Mouse (Mus musculus) right cerebral cortex, postnatal 10 days (tissue): ENCODE data around the gene Stat1.

ENCODE experiments used
- DNase-seq, 2 experiments: peaks; one replicate each; pipeline ENCODE4 v3.0.0; 2021; ENCODE audit warnings: low spot score in 2 of 2

Gene Stat1

GRCm38 (mm10) chr1:52161151-52161550, 41.9 kb downstream of the Stat1 start:
- DNase-seq, result peak; percentile 18 to 30

GRCm38 (mm10) chr1:52163707-52164457, 44.6 kb downstream of the Stat1 start:
- DNase-seq, result peak in 1 of 2 experiments; percentile 28

DNA sequence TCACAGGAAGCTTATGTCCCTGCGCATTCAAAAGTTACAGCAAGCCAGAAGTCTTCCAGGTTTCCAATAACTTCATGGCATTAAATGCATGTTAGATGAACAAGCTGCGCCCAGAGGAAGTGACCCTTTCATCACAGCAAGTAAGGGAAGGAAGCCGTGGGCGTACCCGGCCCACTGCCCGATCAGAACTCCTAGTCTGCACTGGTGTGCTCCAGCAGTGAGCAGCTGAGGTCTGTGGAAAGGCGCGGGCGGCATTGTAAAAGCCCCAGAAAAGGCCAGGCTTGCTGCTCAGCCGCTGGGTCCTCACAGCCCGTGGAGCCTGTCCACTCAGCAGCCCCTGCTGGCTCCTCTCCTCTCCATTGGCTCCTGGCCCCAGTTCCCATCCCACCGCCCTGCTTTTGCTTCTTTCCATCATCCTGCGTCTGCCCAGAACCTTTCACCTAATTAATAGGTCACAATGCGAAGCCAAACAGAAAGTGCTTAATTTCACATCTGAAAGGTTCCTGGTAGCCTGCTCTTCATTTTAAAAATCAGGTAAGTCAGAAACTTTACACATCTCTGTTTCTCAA, 47.5 kb downstream of the Stat1 start:
- no peak for DNase-seq

DNA sequence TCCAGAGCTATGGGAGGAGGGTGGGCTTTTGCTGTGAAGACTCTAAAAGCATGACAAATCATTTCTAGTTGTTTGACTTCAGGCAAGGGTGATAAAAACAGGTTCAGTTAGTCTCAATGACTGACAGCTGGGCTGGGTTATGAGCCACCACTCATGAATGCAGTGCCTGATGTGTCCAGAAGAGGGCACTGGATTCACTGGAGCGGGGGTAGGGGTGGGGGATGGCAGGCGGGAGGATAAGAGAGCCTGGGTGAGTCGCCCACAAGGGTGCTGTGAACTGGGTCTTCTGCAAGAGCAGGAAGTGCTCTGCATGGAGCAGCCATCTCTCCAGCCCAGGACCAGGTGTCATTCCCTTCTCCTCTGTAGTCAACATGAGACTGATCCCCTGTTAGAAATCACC, 50.8 kb downstream of the Stat1 start:
- DNase-seq, result no peak

DNA sequence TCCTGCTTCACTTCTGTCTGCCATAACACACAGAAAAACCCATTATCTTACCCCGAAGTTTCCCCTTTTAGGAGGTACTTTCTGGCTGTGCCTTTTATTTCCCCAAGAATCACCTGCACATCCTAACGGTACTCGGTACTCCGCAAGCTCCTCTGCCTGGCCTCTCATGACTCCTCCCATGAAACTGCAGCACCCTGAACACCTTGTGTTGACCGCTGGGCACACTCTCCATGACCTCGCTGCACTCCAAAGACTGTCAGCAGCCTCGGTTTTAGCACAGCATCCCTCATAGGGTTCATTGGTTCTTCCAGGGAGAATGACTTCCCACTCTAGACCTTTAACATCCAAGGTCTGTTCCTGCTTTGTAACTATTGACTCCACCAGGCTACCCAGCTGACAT, 51.5 kb downstream of the Stat1 start:
- DNase-seq, result no peak

DNA sequence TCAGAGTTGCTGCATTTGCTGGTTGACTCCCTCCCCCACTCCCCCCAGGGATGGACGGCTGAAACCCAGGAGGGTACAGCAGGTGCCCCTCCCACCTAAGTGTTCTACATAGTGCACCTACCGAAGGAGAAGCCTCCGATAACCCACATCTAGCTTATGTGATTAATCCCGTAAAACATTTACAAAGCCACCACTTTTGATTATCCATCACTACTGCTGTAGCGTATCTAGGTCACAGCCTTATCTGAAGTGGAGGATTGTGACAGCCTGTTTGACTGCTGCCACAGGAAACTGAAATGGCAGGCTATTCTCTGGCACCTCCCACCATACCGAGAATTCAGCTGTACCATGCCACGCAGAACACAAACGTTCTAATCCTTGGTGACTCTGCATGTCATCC, 52.0 kb downstream of the Stat1 start:
- no peak for DNase-seq

DNA sequence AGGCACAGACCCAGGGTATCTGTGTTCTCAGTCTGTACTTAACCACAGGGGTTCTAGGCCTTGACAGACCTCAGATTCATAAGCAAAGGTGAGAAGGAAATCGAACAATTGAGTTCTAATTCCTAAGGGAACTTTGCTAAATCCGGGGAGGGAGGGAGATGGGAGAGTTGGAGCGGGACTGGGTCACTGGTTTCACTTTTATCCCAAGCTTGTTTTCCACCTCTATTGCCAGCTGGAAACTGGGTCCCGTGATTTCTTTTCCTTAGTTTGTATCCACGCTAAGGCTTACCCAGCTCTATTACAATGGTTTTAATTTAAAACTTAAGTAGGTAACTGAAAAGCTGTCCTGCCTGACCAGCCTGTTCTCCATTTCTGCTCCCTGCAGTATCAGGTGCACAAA, 56.1 kb downstream of the Stat1 start:
- DNase-seq, result no peak

GRCm38 (mm10) chr1:52175983-52176382, 56.7 kb downstream of the Stat1 start:
- no peak for DNase-seq

- no peak for DNase-seq
These were observed 57.8 kb downstream of the Stat1 start for GRCm38 (mm10) chr1:52176999-52177398.

GRCm38 (mm10) chr1:52179939-52180568, 60.8 kb downstream of the Stat1 start:
- DNase-seq, result no peak

GRCm38 (mm10) chr1:52181994-52182393, 62.8 kb downstream of the Stat1 start:
- DNase-seq, result no peak

DNA sequence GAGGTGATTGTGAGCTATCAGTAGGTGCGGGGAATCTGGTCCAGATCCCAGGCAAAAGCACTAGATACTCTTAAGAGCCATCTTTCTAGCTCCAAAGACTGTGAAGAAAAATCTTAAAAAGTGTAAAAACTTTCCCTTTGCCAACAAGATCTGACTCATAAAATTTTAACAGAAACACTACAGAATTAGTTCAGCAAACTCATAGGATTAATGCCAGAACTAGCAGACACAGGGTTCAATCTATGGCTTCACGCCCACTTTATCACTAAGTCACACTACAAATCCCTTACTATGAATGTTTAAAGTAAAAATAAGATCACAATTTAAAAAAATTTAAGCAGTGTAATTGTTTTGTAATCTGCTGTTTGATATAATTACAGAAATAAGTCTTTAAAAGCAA, 63.8 kb downstream of the Stat1 start:
- DNase-seq, result no peak
